Mouse (Mus musculus) G1E (cell line): ENCODE measurements around the gene Pcgf5.

Experiments used
- CTCF ChIP-seq: IDR thresholded peaks from 2 replicates; pipeline ENCODE4 v1.5.1; 2012; ENCODE audit warnings: low read depth, low read length, inconsistent platforms, mixed read lengths
- GATA1 ChIP-seq: IDR thresholded peaks from 2 replicates; pipeline ENCODE4 v1.6.1; 2012; ENCODE audit warnings: borderline replicate concordance, low read length, inconsistent platforms, mixed read lengths

DNA sequence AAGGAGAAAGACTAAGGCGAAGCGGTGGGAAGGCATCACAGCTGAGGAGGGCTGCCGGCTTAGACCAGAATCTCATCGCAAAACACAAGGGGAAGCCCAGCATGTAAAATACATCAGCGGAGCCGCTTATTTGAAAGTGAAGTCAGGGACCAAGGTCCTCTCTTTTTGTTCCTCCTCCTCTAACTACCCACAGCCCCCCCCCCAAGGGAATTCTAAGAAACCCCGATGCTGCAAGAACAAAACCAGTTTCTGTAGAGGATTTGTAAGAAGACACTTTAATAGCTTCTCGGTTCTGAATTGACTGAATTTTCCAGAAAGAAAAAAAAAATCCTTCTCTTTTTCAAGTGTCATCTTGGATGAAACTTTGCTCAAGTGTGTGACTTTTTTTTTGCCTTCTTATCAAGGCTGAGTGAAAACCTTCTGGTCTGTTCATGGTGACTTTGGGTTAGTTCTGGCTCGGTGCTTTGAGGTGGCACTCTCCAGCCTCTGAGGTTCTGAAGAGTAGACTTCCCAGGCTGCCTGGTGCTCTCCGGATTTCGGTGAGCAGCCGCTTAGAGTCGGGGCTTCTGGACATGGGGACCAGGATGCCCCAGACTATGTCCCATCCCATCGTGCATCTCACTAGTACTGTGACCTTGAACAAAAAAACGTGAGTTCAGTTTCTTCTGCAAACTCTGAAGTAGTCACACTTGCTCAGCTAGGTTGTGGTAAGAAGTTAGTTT, 30.6 kb downstream of the Pcgf5 start:
- TF ChIP-seq CTCF (no peak), GATA1 (no peak)
